Mouse (Mus musculus): ENCODE data around the gene Tbkbp1.

DNA sequence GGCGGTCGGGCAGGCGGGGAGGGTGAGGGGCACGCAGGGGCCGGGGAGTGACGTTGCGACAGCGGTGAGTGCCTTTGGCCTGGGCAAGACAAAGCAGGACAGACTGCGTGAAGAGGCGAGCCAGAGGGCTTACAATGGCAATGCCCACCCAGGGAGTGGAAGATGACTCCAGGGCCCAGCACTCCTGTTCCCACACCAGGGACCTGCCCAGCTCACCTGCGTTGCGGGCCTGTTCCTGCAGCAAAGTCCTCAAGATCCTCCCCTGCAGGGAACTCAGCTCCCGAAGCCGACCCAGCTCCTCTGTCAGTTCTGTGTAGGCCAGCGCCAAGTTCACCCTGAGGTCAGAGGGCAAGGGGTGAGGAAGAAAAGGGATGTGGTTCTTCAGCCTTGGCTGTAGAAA, 12.0 kb downstream of the Tbkbp1 start:
- no peak for TF ChIP-seq TAL1 (IDR thresholded peaks at IDR 0.05; ENCODE audit: low read length)
- no peak for TF ChIP-seq GATA1 (IDR thresholded peaks at IDR 0.05; ENCODE audit: low read length)

Data from erythroblast, embryonic 14.5 days (primary cell).